Mouse (Mus musculus): Measurements from ENCODE around the gene A730049H05Rik.

A730049H05Rik gene

GRCm38 (mm10) chr6:92879700-92880265 is 63.5 kb downstream of the A730049H05Rik start:
- DNase-seq (ENCODE audit: low spot score in 2 of 2), result no peak

GRCm38 (mm10) chr6:92882446-92882845 is 66.2 kb downstream of the A730049H05Rik start:
- no peak for DNase-seq (ENCODE audit: low spot score in 2 of 2)

GRCm38 (mm10) chr6:92883131-92883900 is 67.0 kb downstream of the A730049H05Rik start:
- DNase-seq (ENCODE audit: low spot score in 2 of 2), result no peak

DNA sequence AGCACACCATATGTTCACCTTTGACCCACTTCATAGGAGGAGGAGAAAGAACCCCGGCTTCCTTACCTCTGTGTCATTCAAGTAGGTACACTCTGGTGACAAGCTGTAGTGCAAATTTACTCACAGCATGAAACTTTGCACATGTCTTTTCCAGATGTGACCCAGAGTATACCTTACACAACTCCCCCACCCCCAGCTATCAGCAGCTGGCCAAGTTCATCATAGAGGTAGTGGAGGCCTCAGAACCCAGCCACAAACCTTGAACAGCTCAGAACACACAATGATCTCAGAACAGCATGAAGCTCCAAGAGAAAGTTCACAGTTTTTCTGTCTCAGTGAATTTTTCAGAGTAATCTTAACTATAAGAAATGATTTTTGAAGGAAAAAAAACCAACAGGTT is 75.3 kb downstream of the A730049H05Rik start:
- DNase-seq (ENCODE audit: low spot score in 2 of 2), result no peak
